Mouse (Mus musculus): ENCODE measurements around the gene Mfap4.

Mfap4 gene

GRCm38 (mm10) chr11:61514953-61515352 lies 29.7 kb downstream of the Mfap4 start:
- in situ Hi-C loops (cut with MseI, MboI): no loop called here

DNA sequence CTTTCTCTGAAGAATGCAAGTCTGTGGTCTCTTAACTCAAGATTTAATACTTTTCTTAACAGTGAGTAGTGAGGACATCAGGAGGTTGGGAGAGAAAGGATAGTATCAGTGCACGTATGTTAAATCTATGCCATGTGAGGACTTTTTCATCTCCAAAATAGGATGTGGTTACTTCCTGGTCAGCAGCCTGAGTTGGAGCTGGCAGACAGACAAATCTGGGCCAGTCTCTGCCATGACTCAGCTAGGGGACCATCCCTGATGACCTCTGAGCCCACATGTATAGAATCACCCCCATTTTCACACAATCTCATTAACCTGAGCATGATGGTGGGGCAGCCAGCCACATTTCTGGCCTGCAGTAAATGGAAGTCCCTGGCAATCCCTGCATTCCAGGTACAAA lies 32.7 kb downstream of the Mfap4 start:
- in situ Hi-C loops (cut with MseI, MboI): no loop called here

GRCm38 (mm10) chr11:61518871-61519270 lies 33.6 kb downstream of the Mfap4 start:
- in situ Hi-C loops (cut with MseI, MboI): no loop called here

GRCm38 (mm10) chr11:61519484-61520107 lies 34.4 kb downstream of the Mfap4 start:
- in situ Hi-C loops (cut with MseI, MboI): no loop called here

DNA sequence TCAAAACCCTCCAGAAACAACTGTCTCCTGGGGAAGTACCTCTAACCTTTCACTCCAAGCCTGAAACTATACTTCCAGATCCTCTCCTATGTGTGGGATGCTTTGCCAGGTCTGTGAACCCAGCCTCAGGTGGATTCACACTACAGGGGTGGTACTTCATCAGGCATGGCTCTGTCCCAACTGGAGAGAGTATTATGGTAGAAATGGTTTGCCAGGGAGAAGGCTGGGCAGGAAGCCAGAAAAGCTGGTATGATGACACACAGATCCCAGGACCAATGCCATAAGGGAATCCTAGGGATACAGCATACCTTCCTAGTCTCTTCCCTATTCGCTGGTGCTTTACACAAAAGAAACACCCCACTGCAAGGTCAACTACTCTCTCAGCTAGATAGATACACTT lies 41.6 kb downstream of the Mfap4 start:
- in situ Hi-C loops (cut with MseI, MboI): no loop called here

GRCm38 (mm10) chr11:61529268-61529713 lies 44.1 kb downstream of the Mfap4 start:
- in situ Hi-C loops (cut with MseI, MboI): no loop called here

DNA sequence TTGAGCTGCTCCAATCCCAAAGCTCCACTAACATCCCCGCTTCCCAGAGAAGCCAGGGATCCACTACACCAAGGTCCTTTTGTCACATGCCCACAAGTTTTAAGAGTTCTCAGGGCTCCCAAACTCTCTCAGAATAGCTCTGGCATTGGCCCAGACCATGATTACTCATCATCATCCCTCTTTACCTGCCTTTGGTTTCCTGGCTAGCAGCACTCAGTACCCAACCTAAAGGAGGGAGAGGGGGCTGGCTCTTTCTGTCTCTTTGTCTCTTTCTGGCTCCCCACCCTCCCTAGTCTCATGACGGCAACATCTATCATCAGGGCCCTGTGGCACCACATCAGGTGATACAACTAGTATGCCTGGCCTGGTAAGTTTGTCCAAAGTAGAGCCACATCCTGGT lies 47.6 kb downstream of the Mfap4 start:
- in situ Hi-C loops (cut with MseI, MboI): no loop called here

GRCm38 (mm10) chr11:61533571-61533970 lies 48.3 kb downstream of the Mfap4 start:
- in situ Hi-C loops (cut with MseI, MboI): no loop called here

DNA sequence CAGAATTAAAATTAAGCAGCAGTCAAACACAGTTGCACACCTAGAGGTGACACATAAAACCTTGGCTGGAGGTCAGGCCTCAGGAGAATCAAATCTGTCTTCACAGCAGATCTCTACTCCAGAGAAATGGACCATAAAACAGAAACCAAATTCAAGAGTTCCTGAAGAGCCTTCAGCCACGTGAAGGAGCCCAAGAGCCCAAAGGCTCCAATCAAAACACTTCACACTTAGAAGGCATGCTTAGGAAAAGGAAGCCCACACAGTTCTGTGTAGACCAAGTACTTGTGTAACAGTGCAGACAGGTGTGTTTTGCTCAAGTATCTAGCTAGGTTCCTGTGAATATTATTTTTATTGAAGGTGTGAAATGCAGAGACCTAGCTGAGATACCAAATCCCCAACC lies 50.3 kb downstream of the Mfap4 start:
- in situ Hi-C loops (cut with MseI, MboI): no loop called here

DNA sequence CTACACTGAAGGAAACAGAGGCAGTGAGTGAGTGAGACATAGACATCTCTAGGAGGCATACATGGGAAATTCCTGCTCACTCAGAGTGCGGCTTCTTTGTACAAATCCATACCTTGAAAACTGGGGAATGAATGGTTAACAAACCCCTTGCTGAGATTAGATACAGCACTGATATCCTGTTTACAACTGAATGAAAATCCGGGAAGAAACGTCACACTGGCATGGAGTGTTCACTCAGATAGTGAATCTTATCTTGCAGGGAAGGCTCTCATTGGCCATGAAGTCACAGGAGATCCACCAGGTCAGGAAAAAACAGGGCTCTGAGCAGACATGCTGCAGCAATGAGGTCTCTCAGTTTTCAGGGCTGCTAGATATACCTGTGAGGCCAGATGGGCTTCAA lies 51.7 kb downstream of the Mfap4 start:
- in situ Hi-C loops (cut with MseI, MboI): no loop called here

DNA sequence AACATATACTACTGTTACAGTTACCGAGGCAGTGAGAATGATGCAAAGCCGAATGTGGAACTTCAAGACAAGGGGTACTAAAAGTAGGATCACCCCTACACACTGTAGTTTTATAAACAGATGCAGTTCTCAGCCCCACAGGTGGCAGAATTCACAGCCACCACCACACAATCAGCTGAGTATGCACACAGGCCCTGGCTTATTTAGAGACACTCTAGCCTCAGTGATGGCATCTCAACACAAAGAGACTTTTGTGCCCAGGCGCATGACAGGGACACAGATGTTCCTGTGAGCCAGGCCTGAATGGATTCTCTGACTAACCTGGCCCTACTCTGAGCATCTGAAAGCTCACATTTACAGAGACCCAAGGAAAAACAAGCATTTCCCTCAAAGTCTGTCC lies 52.1 kb downstream of the Mfap4 start:
- in situ Hi-C loops (cut with MseI, MboI): no loop called here

Data from mouse trophoblast stem cell (cell line).